Mouse (Mus musculus): ENCODE measurements around the gene Angpt4. TPM values are rescaled to one million over a fixed set of nuclear protein-coding genes. Genes with fewer than 3 reads are reported as not detected.

Angpt4 gene
- total and polyA plus RNA-seq, 3 experiments: 0.04 TPM; not detected in 2

GRCm38 (mm10) chr2:151910498-151910897, 512 bp upstream of the Angpt4 start:
- no peak overlapping the region for H3K4me2 ChIP-seq (ENCODE audit: insufficient read depth, low read depth, poor library complexity, severe bottlenecking)
- no peaks in the 10 kb centered on the region for H3K36me3 ChIP-seq (replicated peaks in 1 of 2; ENCODE audit: control insufficient read depth in 1 of 2, insufficient read depth in 1 of 2, low read length in 1 of 2)
- H3K79me2 ChIP-seq (replicated peaks; ENCODE audit: control insufficient read depth, extremely low read depth, insufficient read depth, poor library complexity, severe bottlenecking): no peaks in the 10 kb centered on the region
- peaks cover 6 to 19% of the 10 kb centered on the region in 2 experiments for H3K4me1 ChIP-seq (ENCODE audit: control insufficient read depth in 1 of 2, insufficient read depth in 2 of 2)
- no peak for DNase-seq (ENCODE audit: extremely low read depth)
- peaks cover 91% of the 10 kb centered on the region for H3K27me3 ChIP-seq (replicated peaks)
- H3K4me3 ChIP-seq (replicated peaks in 1 of 3; ENCODE audit: low read depth in 2 of 3, low read length in 2 of 3, poor library complexity in 1 of 3): no peak overlapping the region
- H3K9me3 ChIP-seq (replicated peaks; ENCODE audit: low read length): no peaks in the 10 kb centered on the region
- TF ChIP-seq JUND (conservative IDR thresholded peaks at IDR 0.05; ENCODE audit: low read depth, low read length) (no peak), MYC (IDR thresholded peaks at IDR 0.05; ENCODE audit: low read depth, low read length) (no peak), ETS1 (conservative IDR thresholded peaks at IDR 0.05; ENCODE audit: low read depth, low read length) (no peak), ZKSCAN1 (IDR thresholded peaks at IDR 0.05; ENCODE audit: borderline replicate concordance, low read depth, low read length) (no peak), USF1 (IDR thresholded peaks at IDR 0.05; ENCODE audit: low read depth, low read length) (no peak), ZNF384 (IDR thresholded peaks at IDR 0.05; ENCODE audit: low read depth, low read length) (no peak), E2F4 (IDR thresholded peaks at IDR 0.05; ENCODE audit: insufficient replicate concordance, low read depth, low read length) (no peak), MAZ (IDR thresholded peaks at IDR 0.05; ENCODE audit: low read depth, low read length) (no peak), POLR2A (IDR thresholded peaks at IDR 0.05; ENCODE audit: low read depth, low read length) (no peak), CHD2 (IDR thresholded peaks at IDR 0.05; ENCODE audit: low read length) (no peak), NELFE (IDR thresholded peaks at IDR 0.05; ENCODE audit: low read depth, low read length) (no peak), JUN (IDR thresholded peaks at IDR 0.05; ENCODE audit: insufficient read depth, low read depth, low read length) (no peak), BHLHE40 (IDR thresholded peaks at IDR 0.05; ENCODE audit: low read depth, low read length) (no peak), MEF2A (IDR thresholded peaks at IDR 0.05; ENCODE audit: borderline replicate concordance, low read depth, low read length) (no peak), MAFK (IDR thresholded peaks at IDR 0.05; ENCODE audit: insufficient replicate concordance, low read length) (no peak), ELF1 (IDR thresholded peaks at IDR 0.05; ENCODE audit: low read depth, low read length) (no peak)
- no peak overlapping the region for H3K9ac ChIP-seq (ENCODE audit: insufficient read depth, low read depth)
- no peak overlapping the region for H3K27ac ChIP-seq (ENCODE audit: insufficient read depth, low read depth)
- dilution Hi-C loops (cut with MboI; ENCODE audit: extremely low pct_ligation_motif_present, extremely low pct_unique_long_range_greater_than_20kb, low sequenced_read_pairs): no loop called here
- in situ Hi-C loops (cut with MboI; ENCODE audit: low pct_ligation_motif_present, low pct_unique_long_range_greater_than_20kb, low sequenced_read_pairs): no loop called here

- Histone ChIP-seq H3K4me2 (ENCODE audit: insufficient read depth, low read depth, poor library complexity, severe bottlenecking) (no peak overlapping the region), H3K27ac (ENCODE audit: insufficient read depth, low read depth) (no peak overlapping the region), H3K4me1 (ENCODE audit: control insufficient read depth in 1 of 2, insufficient read depth in 2 of 2) (peaks cover 6 to 19% of the 10 kb centered on the region in 2 experiments), H3K79me2 (replicated peaks; ENCODE audit: control insufficient read depth, extremely low read depth, insufficient read depth, poor library complexity, severe bottlenecking) (no peaks in the 10 kb centered on the region), H3K9me3 (replicated peaks; ENCODE audit: low read length) (no peaks in the 10 kb centered on the region), H3K36me3 (replicated peaks in 1 of 2; ENCODE audit: control insufficient read depth in 1 of 2, insufficient read depth in 1 of 2, low read length in 1 of 2) (no peaks in the 10 kb centered on the region), H3K9ac (ENCODE audit: insufficient read depth, low read depth) (no peak overlapping the region), H3K4me3 (replicated peaks in 1 of 3; ENCODE audit: low read depth in 2 of 3, low read length in 2 of 3, poor library complexity in 1 of 3) (no peak overlapping the region), H3K27me3 (replicated peaks) (peaks cover 91% of the 10 kb centered on the region)
- DNase-seq (ENCODE audit: extremely low read depth): no peak
- TF ChIP-seq TCF12 (IDR thresholded peaks at IDR 0.05; ENCODE audit: low read depth, low read length) (no peak), MAX (IDR thresholded peaks at IDR 0.05; ENCODE audit: low read length) (no peak), ETS1 (conservative IDR thresholded peaks at IDR 0.05; ENCODE audit: low read depth, low read length) (no peak), CHD2 (IDR thresholded peaks at IDR 0.05; ENCODE audit: low read length) (no peak), TBP (conservative IDR thresholded peaks at IDR 0.05; ENCODE audit: low read depth, low read length) (no peak), ELF1 (IDR thresholded peaks at IDR 0.05; ENCODE audit: low read depth, low read length) (no peak), JUND (conservative IDR thresholded peaks at IDR 0.05; ENCODE audit: low read depth, low read length) (no peak), MXI1 (IDR thresholded peaks at IDR 0.05; ENCODE audit: low read depth, low read length) (no peak), MYC (IDR thresholded peaks at IDR 0.05; ENCODE audit: low read depth, low read length) (no peak), HCFC1 (IDR thresholded peaks at IDR 0.05; ENCODE audit: low read depth, low read length) (no peak), RAD21 (IDR thresholded peaks at IDR 0.05; ENCODE audit: low read depth, low read length) (no peak), NELFE (IDR thresholded peaks at IDR 0.05; ENCODE audit: low read depth, low read length) (no peak)
- dilution Hi-C loops (cut with MboI; ENCODE audit: extremely low pct_ligation_motif_present, extremely low pct_unique_long_range_greater_than_20kb, low sequenced_read_pairs) (no loop called here), in situ Hi-C loops (cut with MboI; ENCODE audit: low pct_ligation_motif_present, low pct_unique_long_range_greater_than_20kb, low sequenced_read_pairs) (no loop called here)
These were observed 741 bp downstream of the Angpt4 start for GRCm38 (mm10) chr2:151911751-151912150.
